Mouse (Mus musculus) B cell, adult 67 days (primary cell): Measurements from ENCODE around the gene 4921530L21Rik. TPM values are rescaled to one million over a fixed set of nuclear protein-coding genes. Genes with fewer than 3 reads are reported as not detected.

ENCODE experiments used
- total RNA-seq, 2 experiments: library from RNA; stranded (reverse); gene quantifications; 4 replicates each; pipeline ENCODE4 v1.2.4; 2023

4921530L21Rik gene
- total RNA-seq, result not detected

GRCm38 (mm10) chr14:95880954-95881353, at the start of gene 4921530L21Rik:
Gene 4921530L21Rik, plus strand, starts transcription at chr14:95881254.

